Mouse (Mus musculus) urinary bladder, postnatal 14 days (tissue): Measurements from ENCODE around the gene Pitpnb.

Experiments
- DNase-seq: peaks from one replicate; pipeline ENCODE4 v3.0.0; 2021; ENCODE audit warnings: low spot score

Pitpnb gene

GRCm38 (mm10) chr5:111421424-111421823 is 90.9 kb downstream of the Pitpnb start:
- no peak for DNase-seq

DNA sequence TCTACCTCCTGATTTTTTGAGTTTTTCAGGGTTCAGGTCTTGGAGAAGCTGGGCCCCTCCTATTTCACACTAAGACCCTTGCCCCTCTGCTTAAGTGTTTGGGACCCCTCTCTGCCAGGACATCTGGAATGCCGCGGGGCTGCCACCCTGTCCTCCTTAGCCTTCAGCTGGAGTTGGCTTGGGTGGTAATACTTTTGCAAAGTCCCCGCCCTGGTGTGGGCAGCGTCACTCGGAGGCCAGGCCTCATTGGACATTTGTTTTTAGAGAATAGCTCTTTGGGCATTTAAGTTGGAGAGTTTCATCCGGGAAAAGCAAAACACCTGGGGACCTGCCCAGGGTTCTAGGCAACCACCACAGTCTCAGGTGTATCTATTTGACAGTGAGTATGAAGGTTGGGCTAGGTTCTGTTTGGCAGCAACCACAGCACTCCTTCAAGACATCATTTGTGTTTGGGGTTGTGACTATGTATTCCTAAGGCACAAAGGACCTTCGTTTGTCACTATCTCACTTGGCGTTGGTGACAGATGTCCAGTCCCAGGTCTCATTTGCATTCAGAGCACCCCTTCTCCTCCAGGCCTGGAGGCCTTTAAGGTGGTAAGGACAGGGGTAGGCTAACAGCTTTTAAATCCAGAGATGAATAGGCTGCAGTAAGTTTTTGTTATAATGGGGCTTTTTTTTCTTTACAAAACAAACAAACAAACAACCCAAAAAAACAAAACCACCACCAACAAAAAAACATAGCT is 91.7 kb downstream of the Pitpnb start:
- DNase-seq: no peak

DNA sequence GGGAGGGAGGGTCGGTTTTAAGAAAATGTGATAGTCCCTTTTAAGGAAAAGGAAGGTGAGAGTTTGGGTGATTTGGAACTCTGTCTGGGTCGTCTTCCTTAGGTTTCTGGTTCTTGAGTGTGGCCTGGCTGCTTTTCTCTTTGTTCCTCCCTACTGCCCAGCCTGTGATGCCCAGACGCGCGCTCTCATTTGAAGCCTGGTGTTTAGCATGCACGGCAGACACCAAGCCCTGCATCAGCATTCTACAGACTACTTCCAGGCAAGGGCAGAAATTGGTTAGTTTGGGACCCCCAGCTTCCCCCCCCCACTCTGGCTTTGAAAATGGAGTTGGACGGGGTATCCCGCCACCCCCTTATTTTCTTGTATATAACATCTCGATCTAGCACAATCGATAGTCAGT is 92.4 kb downstream of the Pitpnb start:
- no peak for DNase-seq

DNA sequence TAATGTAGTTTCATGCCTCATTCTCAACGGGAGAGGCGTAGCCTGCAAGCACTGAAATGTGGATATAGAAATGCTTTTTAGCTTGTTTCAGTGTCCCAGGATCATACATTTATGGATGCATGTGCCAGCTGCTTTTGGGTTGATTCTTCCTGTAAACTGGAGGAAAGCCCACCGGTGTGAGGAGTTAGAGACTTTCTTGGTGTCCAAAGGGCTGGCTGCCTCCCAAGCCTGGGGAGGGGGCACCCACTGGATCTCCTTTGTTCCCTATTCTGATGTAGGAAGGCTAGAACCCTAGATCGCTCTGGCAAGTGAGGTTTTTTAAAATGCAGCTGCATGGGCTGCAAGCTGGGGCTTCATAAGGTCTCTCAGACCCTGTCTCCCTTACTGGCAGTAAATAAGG is 93.1 kb downstream of the Pitpnb start:
- DNase-seq: no peak

- no peak for DNase-seq
Measured at GRCm38 (mm10) chr5:111425813-111426212, 95.2 kb downstream of the Pitpnb start.

DNA sequence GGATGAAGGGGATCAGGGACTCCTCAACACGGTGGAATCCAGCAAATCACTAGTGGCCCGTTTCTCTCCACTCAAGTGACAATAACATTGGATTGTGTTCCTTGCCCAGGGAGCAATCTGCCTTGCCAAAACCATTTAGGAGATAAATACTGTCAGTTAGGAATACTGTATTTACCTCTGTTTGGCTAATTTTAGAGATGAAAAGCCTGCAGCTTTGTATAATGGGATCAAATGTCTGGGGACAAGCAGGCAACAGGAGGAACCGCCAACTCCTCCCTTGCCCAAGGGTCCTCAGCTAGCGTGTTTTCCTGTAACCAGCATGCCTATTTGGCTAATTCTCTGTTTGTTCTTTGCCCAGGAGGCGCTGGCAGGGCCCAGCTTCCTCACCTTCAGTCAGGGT is 95.7 kb downstream of the Pitpnb start:
- no peak for DNase-seq

GRCm38 (mm10) chr5:111428882-111429281 is 98.3 kb downstream of the Pitpnb start:
- no peak for DNase-seq

GRCm38 (mm10) chr5:111429726-111430125 is 99.2 kb downstream of the Pitpnb start:
- no peak for DNase-seq

- DNase-seq: no peak
Measured at GRCm38 (mm10) chr5:111431007-111431730, 100.6 kb downstream of the Pitpnb start.

GRCm38 (mm10) chr5:111432842-111433241 is 102.3 kb downstream of the Pitpnb start:
- no peak for DNase-seq

DNA sequence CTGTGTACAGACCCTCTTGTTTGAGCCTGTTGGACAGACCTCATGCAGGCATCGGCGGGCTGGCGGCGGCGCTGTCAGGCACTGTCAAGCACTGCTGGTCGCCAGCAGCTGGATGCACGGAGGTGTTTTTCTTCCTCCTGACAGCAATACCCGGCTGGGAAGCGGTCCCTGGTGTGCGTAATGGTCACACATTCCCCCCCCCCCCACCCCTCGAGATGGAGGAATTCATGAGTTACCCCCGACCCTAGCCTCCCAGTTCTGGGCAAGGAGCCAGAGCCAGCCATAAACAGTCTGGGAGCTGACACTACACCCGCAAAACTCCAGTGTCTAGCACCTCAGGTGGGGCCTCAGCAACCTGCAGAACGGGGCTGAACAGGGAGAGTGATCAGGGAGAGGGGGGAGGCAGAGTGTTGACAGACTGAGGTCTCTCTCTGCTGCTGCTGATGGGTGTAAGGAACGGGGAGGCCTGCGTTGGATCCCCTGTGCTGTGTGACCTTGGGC is 103.8 kb downstream of the Pitpnb start:
- DNase-seq: no peak

DNA sequence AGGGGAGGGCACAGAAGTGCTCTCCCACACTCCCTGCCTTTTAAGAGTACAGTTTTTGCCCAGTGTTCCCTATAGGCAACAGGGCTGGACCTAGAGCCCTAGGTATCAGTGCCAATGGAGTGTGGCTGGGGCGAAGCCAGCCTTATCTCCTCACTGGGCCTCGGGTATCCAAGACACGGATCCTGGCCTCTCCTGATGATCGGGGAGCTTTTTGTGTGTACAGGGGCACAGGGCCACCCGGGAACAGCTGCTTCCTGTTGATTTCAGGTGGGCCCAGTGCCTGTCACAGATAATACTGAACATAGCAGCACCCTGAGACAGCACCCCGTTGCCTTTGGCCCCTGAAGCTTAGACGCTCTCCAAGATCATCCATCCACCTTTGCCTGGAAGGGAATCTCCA is 105.7 kb downstream of the Pitpnb start:
- no peak for DNase-seq

GRCm38 (mm10) chr5:111437205-111437604 is 106.6 kb downstream of the Pitpnb start:
- no peak for DNase-seq
